Mouse (Mus musculus): ENCODE results near the gene Calca.
"Not testable (repeated sequence)": the region's sequence is repeated elsewhere in the genome, so short reads cannot be mapped to it uniquely, and the experiment has no call there.

The Calca gene

DNA sequence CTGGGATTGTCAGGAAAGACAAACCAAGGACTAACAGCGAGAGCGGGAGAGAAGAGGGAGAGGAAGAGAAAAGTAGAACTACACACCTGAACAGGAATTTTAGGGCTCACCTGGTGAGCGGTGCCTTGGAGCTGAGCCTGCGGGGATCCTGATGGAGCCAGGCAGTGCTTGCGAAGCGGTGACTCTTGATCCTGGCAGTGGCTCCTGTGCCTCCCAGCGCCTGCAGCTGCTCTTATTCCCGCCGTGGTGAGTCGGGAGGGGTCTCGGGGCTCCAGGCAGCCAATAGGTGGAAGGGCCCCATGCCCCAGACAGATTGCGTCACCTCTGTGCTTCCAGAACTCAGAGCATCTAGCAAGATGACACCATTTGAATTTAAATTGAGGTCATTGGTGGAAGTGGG is at the start of gene Calca:
Gene Calca (minus strand): TSS at position 256 of the 400 bp plus-strand sequence.
- no peak for DNase-seq (ENCODE audit: low spot score in 2 of 2)

DNA sequence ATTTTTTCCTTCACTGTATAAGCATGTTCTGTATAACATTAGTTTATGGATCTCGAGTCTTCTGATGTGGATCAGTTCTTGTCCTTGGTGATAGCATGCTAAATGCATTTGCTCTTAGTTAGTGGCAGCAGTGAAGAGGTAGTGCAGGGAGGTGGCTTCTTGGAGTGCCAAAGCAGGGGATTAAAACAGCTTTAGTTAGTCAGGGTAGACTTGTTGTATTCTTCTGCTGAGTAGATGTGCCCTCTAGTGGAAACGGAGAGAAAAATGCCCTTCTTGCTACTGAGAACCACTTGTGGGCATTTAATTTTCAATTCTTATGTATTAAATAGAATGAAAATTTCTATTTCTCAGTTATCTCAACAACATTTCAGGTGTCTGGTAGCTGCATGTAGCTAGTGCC is 36.5 kb upstream of the Calca start:
- no peak for DNase-seq (ENCODE audit: low spot score in 2 of 2)

DNA sequence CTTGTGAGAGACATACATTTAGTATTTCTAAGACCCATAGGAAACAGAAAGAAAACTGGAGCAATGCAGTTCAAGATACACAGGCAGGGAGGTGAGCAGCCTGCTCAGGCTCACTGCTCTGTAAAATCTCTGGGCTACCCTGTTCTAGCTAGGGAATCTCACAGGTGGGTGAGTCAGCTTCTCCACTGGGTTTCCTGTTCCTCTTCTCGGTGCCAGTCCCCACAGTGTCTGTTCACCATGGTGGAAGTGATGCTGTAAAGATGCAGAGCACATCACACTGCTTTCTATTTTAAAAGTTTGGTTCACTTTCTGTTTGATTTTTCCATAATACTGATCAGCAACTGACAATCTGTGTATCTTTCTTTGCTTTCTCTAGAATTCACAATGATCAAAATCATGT is 35.2 kb upstream of the Calca start:
- no peak for DNase-seq (ENCODE audit: low spot score in 2 of 2)

DNA sequence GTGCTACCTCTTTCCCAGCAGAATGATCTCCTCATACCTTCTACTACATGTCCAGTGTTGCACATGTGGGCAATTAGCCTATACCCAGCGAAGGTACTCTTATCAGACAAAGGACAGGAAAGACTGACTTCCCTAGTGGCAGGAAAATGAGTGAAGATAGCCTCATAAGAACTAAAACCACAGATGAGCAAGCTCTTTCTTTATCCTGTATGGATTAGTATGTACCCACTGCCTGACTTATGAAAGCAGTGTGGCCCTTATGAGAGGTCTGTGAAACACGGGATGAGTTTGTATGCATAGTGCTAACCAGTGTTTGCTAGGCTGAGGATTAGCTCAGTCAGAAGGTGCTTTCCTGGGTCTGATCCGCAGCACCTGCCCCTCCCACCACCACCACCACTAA is 13.6 kb upstream of the Calca start:
- no peak for DNase-seq (ENCODE audit: low spot score in 2 of 2)

DNA sequence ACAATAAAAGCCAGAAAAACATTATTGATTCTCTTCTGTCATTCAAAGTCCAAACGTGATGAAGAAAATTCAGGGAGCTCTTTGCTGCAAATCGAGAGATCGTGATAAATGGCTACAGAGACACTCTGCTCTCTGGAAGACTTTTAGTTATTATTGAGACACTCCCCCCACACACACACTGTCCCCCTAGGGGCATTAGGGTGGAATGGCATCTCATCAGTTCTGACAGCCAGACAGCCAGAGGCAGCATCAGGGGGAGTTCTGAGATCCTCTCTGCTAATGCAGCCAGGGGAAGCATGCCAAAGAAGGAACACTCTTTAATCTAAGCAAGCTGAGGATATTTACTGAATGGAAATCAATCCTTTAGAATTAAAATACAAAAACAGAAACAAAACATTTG is 12.6 kb upstream of the Calca start:
- no peak for DNase-seq (ENCODE audit: low spot score in 2 of 2)

DNA sequence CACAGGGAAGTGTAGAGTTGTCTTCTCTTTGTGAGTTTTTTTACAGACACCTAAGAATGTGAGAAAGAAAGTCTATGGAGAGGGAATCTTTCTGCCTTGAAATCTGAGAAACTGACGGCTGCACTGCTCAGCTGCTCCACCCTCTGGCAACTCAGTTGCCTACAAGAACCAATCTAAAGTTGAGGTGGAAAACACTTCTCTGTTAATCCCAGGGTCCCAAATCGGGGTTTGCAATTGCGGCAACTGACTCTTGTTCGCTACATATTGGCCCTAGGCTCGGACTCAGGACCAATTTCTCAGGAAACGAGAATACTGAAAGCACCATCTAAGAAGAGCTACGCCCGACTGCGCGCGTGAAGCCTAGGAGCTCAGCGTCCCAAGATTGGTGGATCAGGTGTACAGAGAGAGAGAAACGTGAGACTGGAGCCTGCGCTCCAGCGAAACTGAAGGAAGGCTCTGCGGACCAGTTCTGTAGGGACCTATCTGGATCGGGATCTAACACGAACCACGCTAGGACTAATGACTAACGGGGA is 522 bp downstream of the Calca start:
- DNase-seq (ENCODE audit: low spot score in 2 of 2), result peak; percentile 11 to 37

DNA sequence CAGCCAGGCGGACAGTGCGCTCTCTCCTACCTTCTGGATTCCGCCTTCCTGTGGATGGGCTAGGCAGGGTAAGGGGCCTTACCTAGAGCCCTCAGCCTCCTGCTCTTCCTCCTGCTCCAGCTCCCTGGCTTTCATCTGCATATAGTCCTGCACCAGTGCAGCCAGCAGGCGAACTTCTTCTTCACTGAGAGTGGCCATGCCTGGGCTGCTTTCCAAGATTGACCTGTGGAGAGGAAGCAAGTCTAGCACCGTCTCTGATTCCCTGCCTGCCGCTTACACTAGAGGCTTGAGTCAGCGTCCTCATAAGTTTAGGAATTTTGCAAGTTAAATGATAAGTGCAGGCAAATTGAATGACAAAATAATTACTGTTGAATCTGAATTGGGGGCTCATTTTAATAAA is 1.8 kb downstream of the Calca start:
- no peak for DNase-seq (ENCODE audit: low spot score in 2 of 2)

DNA sequence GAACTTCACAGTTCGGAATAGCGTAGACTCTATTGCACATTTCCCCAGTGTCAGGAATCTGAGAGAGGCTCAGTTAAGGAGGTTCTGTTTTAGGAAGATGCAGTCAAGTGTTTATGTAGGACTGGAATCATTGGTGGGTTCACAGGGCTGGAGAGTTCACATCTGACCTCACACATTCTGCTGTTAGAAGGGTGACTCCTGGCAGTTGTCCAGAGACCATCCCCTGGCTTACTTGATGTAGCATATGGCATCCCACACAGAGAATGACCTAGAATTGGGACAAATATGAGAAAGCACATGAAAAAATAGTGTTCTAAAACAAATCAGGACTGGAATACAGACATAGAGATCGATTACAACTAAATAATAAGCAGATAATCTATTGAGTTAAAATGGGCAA is 10.2 kb downstream of the Calca start:
- no peak for DNase-seq (ENCODE audit: low spot score in 2 of 2)

DNA sequence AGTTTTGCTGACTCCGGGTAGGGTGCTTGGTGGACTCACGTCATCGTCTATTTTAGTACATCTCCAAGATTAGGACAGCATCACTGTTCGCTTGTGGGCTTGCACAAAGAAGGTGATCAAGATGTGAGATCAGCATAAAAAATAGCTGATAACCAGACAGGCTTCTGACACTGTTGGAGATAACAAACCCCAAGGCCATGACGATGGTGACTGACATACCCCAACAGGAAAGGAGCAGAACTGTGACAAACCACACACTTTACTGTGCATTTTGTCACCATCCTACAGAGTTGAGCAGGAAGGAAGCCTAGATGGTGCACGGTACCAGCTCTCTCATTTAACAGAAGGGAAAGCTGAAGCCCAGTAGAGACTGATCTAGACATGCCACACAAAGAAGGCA is 19.4 kb downstream of the Calca start:
- DNase-seq (ENCODE audit: low spot score in 2 of 2), result no peak

DNA sequence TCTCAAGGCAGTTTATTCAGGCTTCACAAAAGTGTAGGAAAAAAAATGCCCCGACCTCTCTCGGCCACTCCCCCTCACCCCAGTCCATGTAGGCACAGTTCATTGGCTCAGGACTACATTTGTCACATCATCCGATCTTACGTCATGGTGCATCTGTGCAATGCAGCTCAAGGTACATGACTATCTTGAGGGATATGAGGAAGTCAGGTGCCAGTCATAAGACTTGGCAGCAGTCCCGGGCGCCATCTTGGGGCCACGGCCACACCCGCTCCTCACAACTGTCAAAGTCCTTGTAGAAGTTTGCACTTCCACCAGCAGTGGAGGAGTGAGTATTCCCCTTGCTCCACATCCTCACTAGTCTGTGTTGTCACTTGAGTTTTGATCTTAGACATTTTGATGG is 41.8 kb downstream of the Calca start:
- not testable (repeated sequence) for DNase-seq (ENCODE audit: low spot score in 2 of 2)

DNA sequence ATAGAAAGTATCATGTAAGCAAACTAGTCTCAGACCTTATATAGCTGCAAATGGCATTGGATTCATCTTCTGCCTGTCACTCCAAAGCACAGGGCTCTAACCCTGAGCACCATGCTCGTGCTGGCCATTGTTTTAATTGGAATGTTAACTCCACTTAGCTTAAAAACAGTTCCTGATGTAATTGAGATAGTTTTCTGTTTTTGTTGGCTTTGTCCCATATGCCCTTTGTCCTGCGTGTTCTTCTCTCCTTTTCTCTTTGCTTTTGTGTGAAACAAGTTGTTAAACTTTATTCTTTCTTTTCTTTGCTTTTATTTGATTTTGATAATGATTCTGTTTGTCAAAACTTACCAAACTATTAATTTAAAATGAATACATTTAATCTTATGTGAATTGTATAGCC is 53.7 kb downstream of the Calca start:
- no peak for DNase-seq (ENCODE audit: low spot score in 2 of 2)
